ENCODE assay signal across 8 mouse cellular contexts in the genomic region with DNA sequence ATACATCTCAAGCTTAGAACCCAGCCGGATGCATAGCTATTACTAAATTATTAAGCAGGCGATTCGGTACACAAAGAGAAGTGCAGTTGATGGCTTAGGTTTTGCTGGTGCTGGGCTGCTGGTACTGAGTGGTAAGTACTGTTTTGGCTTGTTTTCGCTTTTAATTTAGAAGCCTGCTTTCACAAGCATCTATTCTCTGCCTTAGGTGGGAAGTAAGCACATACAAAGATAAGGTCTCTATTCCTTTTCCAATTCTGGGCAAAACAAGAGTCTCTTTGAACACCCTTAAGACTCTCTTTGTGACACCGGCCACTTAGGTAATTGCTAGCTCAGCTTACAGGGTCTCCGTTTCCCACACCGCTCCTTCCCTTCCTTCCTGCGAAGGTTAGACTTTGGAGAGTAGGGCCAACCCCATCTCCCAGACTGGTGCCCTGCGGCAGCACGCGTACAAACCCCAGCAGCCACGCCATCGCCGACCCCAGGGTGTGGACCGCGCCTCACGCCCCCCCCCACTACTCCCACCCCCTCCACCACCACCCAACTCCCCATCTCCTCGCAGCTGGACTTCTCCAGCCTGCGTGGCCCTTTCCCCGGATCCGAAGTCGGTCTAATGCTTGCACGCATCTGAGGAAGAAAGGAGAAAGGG. TPM values are rescaled to one million over a fixed set of nuclear protein-coding genes. Genes with fewer than 3 reads are reported as not detected.
DNase-seq lines count a peak whose midpoint lies in the region; ATAC-seq and TF ChIP-seq lines count a peak whose summit lies in the region.

No protein-coding gene starts in this region.

- TF ChIP-seq CTCF in forebrain, postnatal 0 days (IDR thresholded peaks at IDR 0.05; ENCODE audit: low read depth) = no peak

- 5% methylated on average over 23 of the region's 23 CpGs for WGBS in heart, embryonic 11.5 days (ENCODE audit: insufficient replicate concordance)
- WGBS in forebrain, postnatal 0 days = 5% methylated on average over 23 of the region's 23 CpGs

- peak overlapping the region; percentile 41; the same call in 1 of the 2 replicates for H3K27ac ChIP-seq in heart, embryonic 11.5 days (ENCODE audit: low read depth, low read length)
- H3K27ac ChIP-seq in forebrain, postnatal 0 days (ENCODE audit: low read depth, low read length) = no peak overlapping the region

- H3K9me3 ChIP-seq in heart, embryonic 11.5 days (replicated peaks; ENCODE audit: control insufficient read depth, low read length) = no peaks in the 10 kb centered on the region
- no peaks in the 10 kb centered on the region for H3K9me3 ChIP-seq in forebrain, postnatal 0 days (ENCODE audit: low read length)

- H3K36me3 ChIP-seq in heart, embryonic 11.5 days (ENCODE audit: control insufficient read depth, insufficient read depth, low read length) = no peaks in the 10 kb centered on the region
- no peaks in the 10 kb centered on the region for H3K36me3 ChIP-seq in forebrain, postnatal 0 days (ENCODE audit: insufficient read depth)

- no peak for DNase-seq in heart, postnatal 10 days
- DNase-seq in Muller cell, postnatal 12 days (ENCODE audit: inconsistent ontology term) = peak; percentile 36
- DNase-seq in forebrain, postnatal 0 days = peak; percentile 11
- no peak for DNase-seq in ovary, adult 18-20 months (ENCODE audit: low spot score)
- no peak for DNase-seq in frontal cortex, adult 2 months (ENCODE audit: extremely low spot score in 1 of 2, low spot score in 1 of 2)

- H3K4me1 ChIP-seq in heart, embryonic 11.5 days (ENCODE audit: control insufficient read depth, insufficient read depth, low read length) = peaks cover 7% of the 10 kb centered on the region
- H3K4me1 ChIP-seq in forebrain, postnatal 0 days (ENCODE audit: insufficient read depth) = 0 out of 2 replicates have a peak, but pooled peaks cover 6% of the 10 kb centered on the region

- no peaks in the 10 kb centered on the region for H3K27me3 ChIP-seq in heart, embryonic 11.5 days (ENCODE audit: control insufficient read depth, insufficient read depth, low read length)
- no peaks in the 10 kb centered on the region; the same call in 1 of the 2 replicates for H3K27me3 ChIP-seq in forebrain, postnatal 0 days (ENCODE audit: insufficient read depth, low read length)

- ATAC-seq in heart, embryonic 11.5 days (replicated peaks; ENCODE audit: insufficient number of reproducible peaks, low FRiP score, low TSS enrichment) = peak; percentile 45; the same call in 1 of the 2 replicates
- ATAC-seq in forebrain, postnatal 0 days = peak; percentile 8
- 0 out of 2 replicates have a peak, but pooled peaks have one; percentile 1 for ATAC-seq in megakaryocyte progenitor cell, adult 5-6 weeks (replicated peaks; ENCODE audit: poor library complexity)
- no peak for ATAC-seq in CD4-positive, CD25-positive, alpha-beta regulatory T cell, adult 4 months

- H3K4me3 ChIP-seq in heart, embryonic 11.5 days (ENCODE audit: low read depth, low read length) = peak overlapping the region; percentile 68
- peak overlapping the region; percentile 56 for H3K4me3 ChIP-seq in forebrain, postnatal 0 days (ENCODE audit: low read depth, low read length)

- H3K9ac ChIP-seq in heart, embryonic 11.5 days (ENCODE audit: low read depth, low read length) = peak overlapping the region; percentile 80
- H3K9ac ChIP-seq in forebrain, postnatal 0 days = peak overlapping the region; percentile 46

- H3K4me2 ChIP-seq in heart, embryonic 11.5 days = peak overlapping the region; percentile 87
- peak overlapping the region; percentile 96 for H3K4me2 ChIP-seq in forebrain, postnatal 0 days (ENCODE audit: low read depth)

- intact Hi-C loops in heart, postnatal 10 days (cut with DNase I) = no loop called here

RNA-seq across cellular contexts. Expression of gene Rin2, which starts 0.4 kb away (rescaled TPM):
- 16.3 and 21.1 TPM in 2 replicates for polyA plus RNA-seq in heart, embryonic 11.5 days (2014; fragmentation: Nextera tagmentation; extraction: Ambion mirVana)
- 10 to 100 TPM; 18.5 to 29.1 TPM for total RNA-seq in heart, postnatal 10 days (2021)
- total RNA-seq in forebrain, postnatal 0 days (2014; rRNA removed) = 8.2 and 12.7 TPM in 2 replicates
- 6.9 and 9.9 TPM in 2 replicates for polyA plus RNA-seq in forebrain, postnatal 0 days (2015; fragmentation: Nextera tagmentation; extraction: Ambion mirVana)
- total RNA-seq in megakaryocyte progenitor cell, adult 5-6 weeks (2015) = 2.1 and 2.7 TPM in 2 replicates
- total RNA-seq in megakaryocyte progenitor cell, adult 5-6 weeks (2017) = 2.7 and 2.9 TPM in 2 replicates
- polyA plus RNA-seq in frontal cortex, adult 2 months (2012; rRNA removed) = 17.2 and 18.5 TPM in 2 replicates
- 1 to 10 TPM; 3.4 to 4.6 TPM for polyA plus RNA-seq in CD4-positive, CD25-positive, alpha-beta regulatory T cell, adult 4 months (2017; shearing (Covaris generic))

Comparison
In these comparisons a context has a peak if more than half of its experiments do, and no peak if none do; other contexts are left out.
1. DNase-seq: peak in Muller cell, postnatal 12 days (single experiment) and forebrain, postnatal 0 days (single experiment); none in heart, postnatal 10 days (0 of 2), ovary, adult 18-20 months (single experiment) and frontal cortex, adult 2 months (0 of 2).